Mouse (Mus musculus): ENCODE measurements at regions not wholly inside any gene's neighbourhood (a gene's known extent, or its start where the extent isn't known, plus 50 kb on each side); places are given as distances from the start of the nearest gene placed in this dataset.

DNA sequence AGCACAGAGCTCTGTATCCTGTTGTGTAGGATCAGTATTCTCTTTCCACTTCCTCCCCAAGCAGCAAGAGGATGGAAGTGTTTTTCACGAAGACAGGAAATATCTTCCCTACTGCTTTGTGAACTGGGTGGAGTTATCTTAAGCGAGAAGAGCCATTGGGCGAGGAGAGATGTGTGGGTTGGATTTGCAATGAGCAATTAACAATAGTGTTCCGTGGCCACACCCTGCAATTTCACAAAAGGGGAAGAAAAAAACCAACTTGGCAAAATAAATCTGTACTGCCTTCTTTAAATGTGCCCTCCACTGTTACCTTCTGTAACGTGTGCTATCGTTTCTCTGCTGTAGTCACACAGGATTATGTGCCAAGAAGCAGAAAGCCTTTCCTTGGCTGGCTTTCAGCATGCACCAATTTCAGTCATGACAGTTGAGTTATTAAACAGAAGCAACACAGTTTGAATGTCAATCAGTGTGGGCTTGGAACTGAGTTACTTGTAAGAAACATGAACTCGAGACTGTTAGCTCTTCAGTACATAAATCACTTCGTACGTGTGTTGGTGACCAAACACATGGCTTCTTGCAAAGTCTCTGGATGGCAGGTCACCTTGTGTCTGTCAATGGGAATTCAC, 172.0 kb upstream of the Ankrd55 start:
- peak; percentile 89 for ATAC-seq (ENCODE audit: poor library complexity, severe bottlenecking)

DNA sequence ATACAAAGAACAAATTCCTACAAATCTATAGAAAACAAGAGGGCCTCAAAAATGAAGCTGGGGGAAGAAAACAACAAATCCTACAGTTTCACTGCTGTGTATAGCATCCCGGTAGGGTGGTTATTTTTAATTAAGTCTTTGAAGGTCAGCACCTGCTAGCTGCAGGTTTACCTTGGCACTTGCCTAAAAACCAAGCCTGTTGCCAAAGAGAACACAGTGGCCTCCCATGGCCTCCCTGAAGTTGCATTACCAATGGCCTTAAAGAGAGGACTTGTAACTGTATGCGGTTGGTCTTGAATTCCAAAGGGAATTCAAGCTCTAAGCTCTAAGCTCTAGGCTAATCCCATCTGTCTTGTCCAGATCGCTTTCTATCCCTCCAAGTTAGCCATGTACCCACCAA, 169.7 kb upstream of the Ankrd55 start:
- no peak for ATAC-seq (ENCODE audit: poor library complexity, severe bottlenecking)

DNA sequence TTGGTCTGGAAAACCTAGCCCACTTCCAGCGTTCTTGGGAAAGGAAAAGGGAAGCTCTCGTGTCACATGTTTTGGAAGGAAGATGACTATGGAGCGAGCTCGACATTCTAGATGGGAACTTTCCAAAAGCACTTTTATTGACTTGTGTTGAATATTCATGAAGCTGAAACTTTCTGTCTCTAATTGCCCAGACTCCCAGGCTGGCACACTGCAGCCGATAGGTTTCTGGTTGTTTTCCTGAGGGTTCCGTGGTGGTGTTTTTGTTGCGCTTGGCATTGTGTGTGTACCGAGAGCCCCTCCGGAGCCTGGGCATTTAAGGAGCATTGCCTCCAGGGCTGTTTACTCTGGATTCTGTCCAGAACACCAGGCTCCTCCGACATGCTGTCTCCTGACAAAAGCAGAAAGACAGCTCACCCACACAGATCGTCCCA, 168.6 kb upstream of the Ankrd55 start:
- ATAC-seq (ENCODE audit: poor library complexity, severe bottlenecking): no peak

- no peak for ATAC-seq (ENCODE audit: poor library complexity, severe bottlenecking)
Measured at GRCm38 (mm10) chr13:112120346-112120745, 167.9 kb upstream of the Ankrd55 start.

- ATAC-seq (ENCODE audit: poor library complexity, severe bottlenecking): no peak
Measured at GRCm38 (mm10) chr13:112121110-112121509, 167.1 kb upstream of the Ankrd55 start.

GRCm38 (mm10) chr13:112122842-112123373, 165.3 kb upstream of the Ankrd55 start:
- ATAC-seq (ENCODE audit: poor library complexity, severe bottlenecking): no peak

DNA sequence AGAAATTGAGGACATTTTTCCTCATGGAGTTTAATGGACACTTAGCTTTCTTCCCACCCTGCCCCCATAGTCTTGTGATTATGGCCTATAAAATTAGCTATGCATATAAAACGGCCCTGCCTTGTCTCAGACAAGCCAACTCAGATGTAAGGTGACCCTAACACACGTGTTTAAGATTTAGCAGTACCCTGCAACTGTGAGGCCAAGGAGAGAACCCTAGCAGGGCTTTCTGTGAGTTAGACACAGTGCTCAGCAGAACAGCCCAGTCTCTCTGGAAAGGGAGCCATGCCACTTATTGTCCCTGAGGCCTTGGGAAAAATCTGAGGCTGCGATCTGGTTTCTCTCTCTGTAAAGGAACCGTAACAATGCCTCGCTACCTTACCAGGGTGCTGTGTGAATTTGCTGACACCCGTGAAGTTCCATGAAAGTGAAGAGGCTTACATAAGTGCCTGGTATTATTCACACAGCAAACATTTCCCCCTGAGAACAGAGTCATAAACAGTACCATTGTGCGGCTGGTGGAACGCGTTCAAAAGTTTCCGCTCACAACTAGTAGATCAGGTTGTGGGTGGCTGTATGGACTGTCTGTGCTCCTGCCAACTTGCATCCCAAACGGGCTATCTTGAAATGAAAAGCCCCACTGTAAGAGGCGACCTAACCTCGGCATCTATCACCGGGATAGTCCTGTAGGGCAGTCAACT, 162.3 kb upstream of the Ankrd55 start:
- no peak for ATAC-seq (ENCODE audit: poor library complexity, severe bottlenecking)

GRCm38 (mm10) chr13:112130220-112130619, 158.0 kb upstream of the Ankrd55 start:
- ATAC-seq (ENCODE audit: poor library complexity, severe bottlenecking): peak; percentile 77

- no peak for ATAC-seq (ENCODE audit: poor library complexity, severe bottlenecking)
Measured at GRCm38 (mm10) chr13:112130774-112131173, 157.5 kb upstream of the Ankrd55 start.

GRCm38 (mm10) chr13:112131191-112131590, 157.1 kb upstream of the Ankrd55 start:
- peak; percentile 61 for ATAC-seq (ENCODE audit: poor library complexity, severe bottlenecking)

DNA sequence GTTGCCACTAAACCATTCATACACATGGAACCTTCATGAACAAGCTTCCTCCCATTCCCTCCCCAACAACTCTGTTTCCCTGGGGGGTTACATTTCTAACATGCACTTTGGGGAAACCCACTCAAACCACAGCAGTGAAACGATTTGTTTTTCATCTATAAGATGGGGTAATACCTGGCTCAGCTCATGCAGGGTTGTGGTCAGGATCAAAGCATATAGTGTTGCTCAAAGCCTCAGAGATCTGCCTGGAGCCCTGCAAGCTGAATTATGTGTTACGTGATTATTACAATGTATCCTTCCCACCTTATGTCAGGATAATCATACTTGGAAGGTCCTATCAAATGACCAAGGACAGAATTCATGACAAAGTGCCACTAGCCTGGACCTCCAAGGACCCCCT, 154.5 kb upstream of the Ankrd55 start:
- ATAC-seq (ENCODE audit: poor library complexity, severe bottlenecking): no peak

- ATAC-seq (ENCODE audit: poor library complexity, severe bottlenecking): no peak
Measured at GRCm38 (mm10) chr13:112134701-112135100, 153.6 kb upstream of the Ankrd55 start.

DNA sequence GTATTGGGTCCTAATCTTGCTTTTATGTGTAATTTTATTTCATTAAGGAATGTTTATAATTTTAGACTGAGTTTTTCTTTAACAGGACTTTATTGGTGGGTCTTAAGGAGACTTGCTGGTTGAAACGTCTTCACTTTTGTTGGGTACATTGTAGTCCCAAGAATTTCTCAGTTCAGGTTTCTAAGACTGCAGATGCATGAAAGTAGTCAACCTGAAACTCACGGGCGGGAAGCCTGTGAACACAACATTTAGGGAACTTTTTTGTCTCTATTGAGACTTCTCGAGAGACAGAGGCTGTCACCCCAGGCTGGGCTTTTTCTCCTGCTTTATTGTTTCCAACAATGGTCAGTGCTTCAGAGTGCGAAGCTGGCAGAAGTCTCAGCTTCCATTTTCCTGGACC, 152.5 kb upstream of the Ankrd55 start:
- ATAC-seq (ENCODE audit: poor library complexity, severe bottlenecking): no peak

GRCm38 (mm10) chr13:112136850-112137249, 151.4 kb upstream of the Ankrd55 start:
- ATAC-seq (ENCODE audit: poor library complexity, severe bottlenecking): peak; percentile 45; the same call in 1 of the 2 replicates

GRCm38 (mm10) chr13:112140871-112141270, 147.4 kb upstream of the Ankrd55 start:
- no peak for ATAC-seq (ENCODE audit: poor library complexity, severe bottlenecking)

DNA sequence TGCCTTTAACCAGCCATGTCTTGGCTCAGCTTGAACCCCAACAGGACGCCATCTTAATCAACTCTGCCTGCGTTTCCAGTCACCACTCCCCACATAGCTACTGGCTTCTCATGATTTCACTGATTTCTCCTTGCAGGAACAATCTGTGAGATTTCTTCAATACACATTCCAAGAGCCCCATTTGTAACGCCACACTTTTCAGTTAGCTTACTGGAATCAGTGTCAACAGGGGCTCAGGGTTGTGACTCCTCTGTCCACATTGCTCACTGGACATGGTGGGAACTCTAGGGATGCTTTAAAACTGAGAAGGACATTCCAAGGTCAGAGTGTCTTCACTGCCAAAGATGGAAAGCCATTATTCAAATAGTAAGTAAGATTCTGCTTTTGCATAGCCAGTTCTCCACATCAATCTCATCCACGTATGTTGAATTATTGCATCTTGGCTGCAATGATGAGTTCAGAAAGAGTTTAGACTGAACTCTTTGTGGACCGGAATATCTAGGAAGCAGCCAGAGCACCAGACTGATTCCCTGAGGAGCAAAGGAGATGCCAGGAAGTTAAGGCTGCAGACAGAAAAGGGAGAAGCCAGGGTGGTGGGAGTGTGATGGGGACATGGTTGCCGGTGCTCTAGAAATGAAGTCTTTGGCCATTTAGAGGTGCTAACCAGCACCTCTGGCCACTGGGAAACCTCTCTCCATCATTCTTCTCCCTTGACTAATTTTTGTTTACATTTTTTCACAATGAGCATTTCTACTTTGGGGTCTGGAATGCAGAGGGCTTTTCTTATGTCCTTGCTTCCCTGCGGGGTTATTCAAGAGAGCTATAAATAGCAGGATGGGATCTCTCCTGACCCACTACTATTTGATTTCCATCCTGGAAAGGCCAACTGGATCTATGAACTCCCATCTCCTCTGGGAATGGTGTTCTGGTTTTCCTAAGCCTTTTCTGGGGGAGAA, 143.6 kb upstream of the Ankrd55 start:
- no peak for ATAC-seq (ENCODE audit: poor library complexity, severe bottlenecking)

GRCm38 (mm10) chr13:112152614-112153550, 135.4 kb upstream of the Ankrd55 start:
- peak; percentile 49 for ATAC-seq (ENCODE audit: poor library complexity, severe bottlenecking)

- ATAC-seq (ENCODE audit: poor library complexity, severe bottlenecking): no peak
Measured at GRCm38 (mm10) chr13:112153681-112154127, 134.5 kb upstream of the Ankrd55 start.

DNA sequence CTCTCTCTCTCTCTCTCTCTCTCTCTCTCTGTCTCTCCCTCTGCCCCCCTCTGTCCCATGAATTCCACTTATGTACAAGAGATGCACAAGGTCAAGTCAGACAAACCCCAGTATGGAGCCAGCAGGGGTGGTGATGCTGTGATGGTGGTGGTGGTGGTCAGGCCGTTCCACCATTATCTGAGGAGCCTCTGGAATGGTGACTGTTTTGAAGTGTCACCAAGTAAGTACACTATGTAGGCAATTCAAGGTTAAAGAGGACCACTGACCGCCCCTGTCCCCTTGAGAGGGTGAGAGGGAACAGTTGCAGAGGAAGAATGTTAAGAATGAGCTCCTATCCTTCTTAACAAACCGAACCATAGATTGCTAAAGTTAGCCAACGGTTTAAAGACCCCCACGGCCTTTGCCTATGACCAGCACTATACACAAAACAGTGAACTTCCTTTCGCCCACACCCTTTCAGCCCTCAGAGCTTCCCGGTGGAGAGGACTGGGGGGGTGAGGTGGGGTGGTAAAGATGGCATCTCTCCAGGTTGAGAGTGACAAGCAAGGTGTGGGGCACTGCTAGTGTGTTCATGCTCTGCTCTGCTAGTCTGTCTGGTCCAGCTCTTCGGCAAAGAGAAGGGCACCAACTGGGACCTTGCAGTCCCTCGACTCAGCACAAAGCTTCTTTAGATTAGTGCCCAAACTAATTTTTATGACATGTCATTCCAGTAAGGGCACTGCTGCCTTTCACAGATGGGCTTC, 128.7 kb upstream of the Ankrd55 start:
- no peak for ATAC-seq (ENCODE audit: poor library complexity, severe bottlenecking)

Data from megakaryocyte, adult 5-6 weeks (primary cell).